Mouse (Mus musculus): ENCODE results near the gene Phf21b.
"Not testable (repeated sequence)": the region's sequence is repeated elsewhere in the genome, so short reads cannot be mapped to it uniquely, and the experiment has no call there.

The Phf21b gene

DNA sequence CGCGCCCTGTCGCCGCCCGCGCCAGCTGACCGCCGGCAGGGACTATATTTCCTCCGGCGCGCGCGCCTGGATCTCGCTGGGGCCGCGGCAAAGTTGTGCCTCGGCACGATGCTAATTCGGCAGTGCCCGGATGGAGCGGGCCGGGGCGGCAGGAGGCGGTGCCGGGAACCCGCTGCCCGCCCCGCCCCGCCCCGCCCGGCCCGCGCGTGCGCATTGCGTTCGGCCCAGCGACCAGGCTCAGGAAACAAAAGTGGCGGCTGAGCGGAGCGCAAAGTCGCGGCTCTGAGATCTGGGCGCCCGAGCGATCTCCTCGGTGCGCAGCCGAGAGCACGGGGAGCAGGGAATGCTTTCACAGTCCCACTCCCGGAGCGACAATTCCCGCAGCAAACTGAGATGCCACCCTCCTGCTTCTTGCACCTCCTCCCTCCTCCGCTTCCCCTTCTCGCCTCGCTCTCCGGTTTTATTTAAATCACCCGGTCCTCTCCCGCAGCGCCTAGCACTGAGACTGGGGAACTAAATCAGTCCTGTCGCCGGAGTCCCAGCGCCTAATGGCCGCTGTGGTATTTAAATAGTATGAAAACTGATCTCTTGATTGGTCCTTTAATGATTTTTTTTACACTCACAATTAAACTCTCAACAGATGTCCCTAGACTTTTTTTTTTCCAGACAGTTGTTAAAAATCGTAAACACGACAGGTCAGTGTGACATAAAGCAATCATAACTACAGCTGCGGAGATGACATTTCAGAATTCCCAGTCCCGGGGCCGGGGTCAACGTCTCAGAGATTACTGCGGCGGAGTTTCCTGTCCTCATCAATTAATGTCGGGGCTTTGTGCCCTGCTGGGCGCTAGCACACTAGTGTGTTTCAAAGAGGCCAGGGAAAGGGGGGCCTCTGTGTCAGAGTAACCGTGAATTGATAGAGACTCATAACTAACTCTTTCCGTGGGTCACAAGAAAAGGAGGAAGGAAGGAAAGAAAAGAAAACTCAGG, at the start of gene Phf21b:
Gene Phf21b, minus strand, starts transcription at position 44 of the 990 bp plus-strand sequence.
- peak; percentile 45 to 47 for DNase-seq

DNA sequence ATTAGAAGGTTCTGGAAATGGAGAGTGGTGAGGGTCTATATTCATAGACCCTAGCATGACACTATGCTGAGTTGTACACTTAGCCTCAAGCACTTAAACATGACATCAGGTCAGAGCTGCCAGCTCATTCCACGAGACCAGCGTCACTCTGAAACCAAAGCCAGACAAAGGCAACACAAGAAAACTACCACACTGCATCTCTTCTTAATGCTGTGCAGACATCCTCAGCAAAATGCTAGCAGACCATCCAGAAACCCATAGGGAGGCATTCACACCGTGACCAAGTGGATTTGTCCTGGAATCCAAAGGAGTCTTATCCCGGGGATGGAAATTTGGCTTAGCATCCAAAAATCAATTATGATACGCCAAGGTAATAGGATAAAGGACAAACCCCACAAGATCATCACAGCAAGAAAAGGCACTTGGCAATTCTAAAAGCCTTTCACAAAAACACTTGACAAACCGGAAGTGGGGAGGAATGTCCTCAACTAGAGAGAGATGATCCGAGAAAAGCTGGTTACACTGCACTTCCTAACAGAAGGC, 48.1 kb upstream of the Phf21b start:
- no peak for DNase-seq

DNA sequence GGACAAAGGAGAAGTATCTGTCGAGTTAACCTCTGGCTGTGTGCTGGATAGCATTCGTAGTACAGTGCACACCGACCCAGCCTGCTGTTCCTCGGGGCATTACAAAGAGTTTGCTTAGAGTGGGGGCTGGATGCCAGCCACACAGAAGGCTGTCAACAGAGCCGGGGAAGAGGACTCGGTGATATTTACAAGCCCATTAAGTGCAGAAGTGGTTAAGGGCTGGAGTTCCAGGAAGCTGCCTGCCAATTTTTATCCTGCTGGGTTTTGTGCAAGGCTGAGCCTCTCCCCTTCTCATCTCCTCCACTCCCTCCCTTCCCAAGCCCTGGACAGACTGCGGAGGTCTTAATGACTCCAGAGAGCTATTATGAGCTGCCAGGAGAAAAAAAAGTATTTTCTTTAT, 42.2 kb upstream of the Phf21b start:
- DNase-seq = no peak

DNA sequence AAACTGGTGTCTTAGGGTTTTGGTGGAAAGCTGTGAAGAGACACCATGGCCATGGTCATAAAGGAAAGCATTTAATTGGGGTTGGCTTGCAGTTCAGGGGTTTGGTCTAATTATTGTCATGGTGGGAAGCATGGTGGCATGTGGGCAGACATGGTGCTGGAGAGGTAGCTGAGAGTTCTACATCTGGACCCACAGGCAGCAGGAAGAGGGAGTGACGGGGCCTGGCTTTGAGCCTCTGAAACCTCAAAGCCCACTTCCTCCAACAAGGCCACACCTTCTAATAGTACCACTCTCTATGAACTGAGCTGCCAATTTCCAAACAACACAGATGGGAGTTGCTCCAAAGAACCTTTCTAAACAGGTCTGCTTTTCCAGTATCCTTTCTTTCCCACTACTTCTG, 40.8 kb upstream of the Phf21b start:
- no peak for DNase-seq

DNA sequence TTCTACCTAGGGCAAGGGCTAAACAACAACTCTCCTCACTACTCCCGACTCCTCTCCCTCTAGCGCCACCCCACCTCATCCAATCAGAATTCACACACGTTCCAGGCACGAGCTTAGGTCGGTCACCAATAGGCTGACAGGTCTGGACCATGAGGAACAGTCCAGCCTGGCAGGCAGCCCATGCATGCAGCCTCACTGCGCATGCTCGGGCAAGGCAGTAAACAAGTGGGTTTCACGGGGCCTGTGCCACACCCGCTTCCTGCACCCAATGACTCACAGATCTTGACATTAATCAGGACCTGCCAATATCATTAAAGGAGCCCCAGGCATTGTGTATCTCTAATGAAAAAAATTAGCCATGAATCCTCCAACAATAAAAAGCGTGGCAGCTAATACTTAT, 40.4 kb upstream of the Phf21b start:
- not testable (repeated sequence) for DNase-seq

DNA sequence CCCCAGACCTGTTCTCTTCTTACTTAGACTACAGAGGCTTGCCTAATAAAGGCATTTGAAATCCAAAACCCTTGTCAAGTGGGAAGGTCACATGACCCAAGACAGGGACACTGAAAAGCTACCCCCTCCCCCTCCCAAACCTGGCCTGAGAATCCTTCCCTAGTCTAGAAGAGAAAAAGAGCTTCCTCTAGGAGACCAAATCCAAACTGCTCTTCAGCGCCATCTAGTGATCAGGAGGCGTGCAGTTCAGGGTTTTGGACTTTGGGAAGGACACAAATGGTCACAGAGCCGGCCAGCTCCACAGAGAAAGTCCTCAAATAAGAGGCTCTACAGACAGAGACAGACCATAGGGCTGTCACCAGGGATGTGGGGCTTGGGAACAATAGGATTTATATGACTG, 35.8 kb upstream of the Phf21b start:
- DNase-seq = peak in 1 of 2 experiments; percentile 5

DNA sequence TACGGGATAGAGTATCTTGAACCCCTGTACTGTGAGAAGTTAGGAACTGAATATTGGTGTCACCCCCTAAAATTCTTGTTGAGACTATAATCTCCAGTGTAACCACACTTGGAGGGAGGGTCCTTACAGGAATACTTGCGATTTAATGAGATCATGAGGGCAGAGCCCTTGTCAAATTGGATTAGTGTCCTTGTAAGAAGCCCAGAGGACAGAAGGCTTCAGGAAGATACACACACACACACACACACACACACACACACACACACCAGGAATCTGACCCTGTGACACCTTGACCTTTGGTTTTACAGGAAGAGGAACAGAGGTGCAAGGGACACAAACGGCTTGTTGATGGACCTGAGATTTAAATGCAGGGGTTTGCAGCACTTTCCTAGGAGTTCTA, 35.4 kb upstream of the Phf21b start:
- DNase-seq = no peak

DNA sequence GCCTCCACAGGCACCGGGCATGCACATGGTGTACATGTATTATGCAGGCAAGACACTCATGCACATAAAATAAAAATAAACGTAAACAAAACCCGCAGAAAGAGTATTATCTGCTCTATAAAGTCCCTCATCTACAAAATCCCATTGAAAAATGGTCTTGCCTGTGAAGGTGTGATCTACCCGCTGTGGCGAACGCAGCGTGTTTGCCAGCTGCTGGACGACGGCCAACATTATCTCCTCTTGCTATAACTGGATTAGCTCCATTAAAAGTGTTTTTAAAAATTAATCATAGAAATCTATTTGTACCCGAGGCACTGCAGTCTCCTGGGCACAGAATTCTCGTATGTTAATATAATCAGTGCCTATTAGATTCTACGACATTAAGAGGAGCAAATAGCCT, 32.2 kb upstream of the Phf21b start:
- no peak for DNase-seq

DNA sequence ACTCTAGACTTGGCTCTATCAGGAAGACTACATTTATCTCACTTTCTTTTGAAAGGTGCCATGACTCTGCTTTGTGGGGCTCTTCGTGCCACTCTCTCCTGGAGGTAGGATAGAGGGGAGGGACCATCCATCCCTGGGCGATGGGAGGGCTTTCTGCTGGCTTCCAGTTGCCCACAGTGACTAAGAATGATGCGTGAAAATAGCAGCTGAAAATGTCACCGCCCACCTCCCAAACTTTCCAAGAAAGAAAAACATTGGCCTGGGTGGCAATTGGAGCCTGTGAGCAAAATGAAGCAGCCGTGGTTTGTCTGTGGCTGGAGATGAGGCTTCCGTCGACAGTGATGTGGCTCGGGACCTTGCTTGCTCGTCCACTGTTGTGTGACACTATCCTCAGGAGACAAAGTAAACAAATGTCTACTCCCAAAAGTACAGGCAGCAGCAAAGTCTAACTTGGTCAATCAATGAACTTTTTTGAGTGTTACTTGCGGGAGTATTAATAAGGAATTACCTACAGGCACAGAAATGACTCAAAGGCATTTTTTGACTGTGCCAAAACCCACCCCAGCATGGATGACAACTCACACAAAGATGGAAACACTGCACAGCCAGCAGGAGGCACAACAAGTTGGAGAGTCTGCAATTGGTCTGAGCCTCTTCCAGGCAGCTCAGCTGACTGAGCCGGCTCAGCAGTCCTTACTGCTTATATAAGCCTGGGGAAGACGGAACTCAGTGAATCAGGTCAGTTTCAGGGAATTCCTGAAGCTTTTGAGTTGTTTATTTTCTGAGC, 21.4 kb upstream of the Phf21b start:
- no peak for DNase-seq

DNA sequence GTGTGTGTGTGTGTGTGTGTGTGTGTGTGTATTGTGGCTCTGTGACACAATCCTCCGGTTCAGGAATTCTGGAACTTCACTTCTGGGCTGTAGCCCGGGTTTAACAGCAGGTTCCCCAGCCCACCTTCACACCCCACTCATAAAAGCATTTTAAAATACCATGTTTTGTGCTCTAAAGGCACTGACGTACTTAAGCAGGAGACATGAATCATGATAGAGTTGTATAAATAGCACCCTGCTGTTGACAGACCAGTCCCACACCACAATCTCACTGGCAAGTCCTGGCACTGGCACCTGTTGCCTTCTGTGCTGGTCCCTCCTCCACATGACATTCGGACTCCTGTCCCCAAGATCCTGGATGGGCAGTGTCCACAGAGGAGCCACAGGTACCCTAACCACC, 18.0 kb upstream of the Phf21b start:
- DNase-seq = no peak

DNA sequence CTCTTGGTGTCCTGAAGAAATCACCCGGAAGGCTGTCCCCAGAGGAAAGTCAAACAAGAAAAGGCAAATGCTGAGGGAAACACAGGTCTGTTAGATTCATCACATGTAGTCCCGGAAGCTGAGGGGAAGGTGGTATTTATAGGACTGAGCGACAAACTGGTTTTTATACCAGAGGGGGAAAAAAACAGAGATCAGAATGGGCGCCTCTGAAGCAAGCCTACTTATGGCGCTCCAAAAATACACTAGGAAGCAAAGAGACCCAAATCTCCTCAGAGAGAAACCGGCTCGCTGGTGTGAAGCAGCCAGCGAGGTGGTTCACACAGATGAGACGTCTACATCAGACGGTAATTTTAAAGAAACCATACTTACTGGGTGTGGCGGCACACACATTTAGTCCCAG, 17.2 kb upstream of the Phf21b start:
- no peak for DNase-seq

DNA sequence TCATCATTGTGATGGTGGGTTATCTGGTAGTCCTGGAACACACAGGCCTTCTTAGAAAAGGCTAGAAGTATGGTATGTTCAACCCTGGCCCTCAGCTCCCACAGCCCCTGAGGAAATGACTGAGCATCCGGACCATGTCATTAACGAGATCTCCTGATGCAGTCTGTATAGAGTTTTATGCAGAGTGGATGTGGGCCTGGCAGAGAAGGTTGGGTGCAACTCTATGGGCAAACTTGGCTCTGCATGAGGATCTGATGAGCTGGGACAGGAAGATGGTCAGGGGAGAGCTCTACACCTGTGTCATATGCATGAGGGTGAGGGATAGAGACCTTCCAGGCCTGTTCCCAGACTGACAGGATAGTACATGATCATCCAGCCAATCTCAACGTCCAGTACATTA, 16.0 kb upstream of the Phf21b start:
- DNase-seq = no peak

DNA sequence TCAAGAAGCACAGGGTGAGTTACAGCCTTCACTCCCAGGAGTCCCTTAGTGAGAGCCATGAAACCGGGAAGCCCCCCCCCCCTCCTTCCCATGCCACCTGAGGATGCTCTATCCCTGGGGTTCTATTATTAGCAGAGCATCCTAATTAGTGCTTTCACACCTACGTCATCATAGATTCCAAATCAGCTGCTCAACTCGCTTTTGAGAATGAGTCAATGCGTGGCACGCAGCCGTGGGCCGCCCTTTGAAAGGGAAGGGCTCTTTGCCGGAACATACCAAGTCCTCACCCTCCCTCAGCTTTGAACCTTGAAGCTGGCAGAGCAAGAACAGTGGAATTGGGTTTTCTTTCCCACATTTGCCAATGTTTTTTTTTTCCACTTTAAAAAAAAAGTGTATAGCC, 6.1 kb upstream of the Phf21b start:
- DNase-seq = no peak

DNA sequence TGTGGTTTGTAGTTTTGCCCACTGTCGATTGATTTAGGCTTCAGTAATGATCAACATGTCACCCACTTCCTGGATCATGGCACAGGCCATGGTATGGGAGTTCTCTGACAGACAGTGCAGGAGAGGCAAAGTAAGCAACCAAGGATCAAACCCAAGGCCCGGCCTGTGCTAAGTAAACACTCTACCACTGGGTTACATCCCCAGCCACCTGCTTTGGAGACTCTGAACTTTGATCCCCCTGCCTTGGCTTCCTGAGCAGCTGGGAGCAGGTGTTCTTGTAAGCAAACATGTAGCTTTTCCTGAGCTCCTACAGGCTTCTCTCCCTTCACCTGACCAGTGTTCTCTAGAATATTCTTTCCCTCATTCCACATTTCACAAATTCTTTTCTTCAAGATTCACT, 1.8 kb upstream of the Phf21b start:
- DNase-seq = no peak

DNA sequence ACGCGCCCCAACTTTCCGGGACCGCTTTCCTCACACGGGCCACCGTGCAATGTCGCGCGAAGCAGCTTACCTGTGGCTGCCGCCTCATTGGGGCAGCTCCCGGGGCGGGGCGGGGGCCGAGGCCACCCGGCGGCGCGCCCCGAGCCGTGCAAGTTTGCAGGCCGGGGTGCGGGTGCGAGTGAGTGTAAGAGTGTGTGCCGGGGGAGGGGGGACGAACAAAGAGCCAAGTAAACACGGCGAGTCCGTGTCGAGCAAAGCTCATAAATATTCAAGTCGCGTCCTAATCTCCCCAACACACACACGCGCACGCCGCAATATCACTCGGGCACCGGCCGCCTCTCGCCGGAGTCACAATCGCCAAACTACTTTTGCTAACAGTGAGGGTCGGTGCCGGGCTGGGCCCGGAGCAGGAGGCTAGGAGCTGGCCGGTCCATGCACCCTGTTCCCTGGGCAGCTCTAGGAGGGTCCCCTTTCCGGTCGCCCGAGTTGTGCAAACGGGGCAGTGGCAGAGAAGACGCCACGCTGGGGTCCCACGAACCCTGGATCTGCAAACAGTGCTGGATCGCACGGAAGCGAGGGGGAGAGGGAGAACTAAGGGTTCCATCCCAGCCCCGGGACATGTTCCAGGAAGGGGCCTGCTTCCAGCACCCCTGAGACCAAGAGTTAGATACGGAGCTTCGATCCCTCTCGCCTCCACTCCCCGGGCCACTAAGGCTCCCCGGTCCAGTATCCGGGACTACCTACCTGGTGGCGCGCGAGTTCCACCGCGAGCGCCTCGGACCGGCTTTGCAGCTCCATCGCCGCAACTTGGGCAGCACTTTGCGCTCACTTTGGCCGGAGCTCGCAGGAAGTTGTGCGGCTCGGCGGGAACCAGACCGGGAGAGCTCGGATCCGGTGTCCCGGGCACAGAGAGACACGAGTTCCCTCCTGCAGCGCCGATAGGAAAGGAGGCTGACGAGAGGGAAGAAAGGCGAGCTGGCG, 638 bp downstream of the Phf21b start:
- DNase-seq = peak; percentile 17 to 20

DNA sequence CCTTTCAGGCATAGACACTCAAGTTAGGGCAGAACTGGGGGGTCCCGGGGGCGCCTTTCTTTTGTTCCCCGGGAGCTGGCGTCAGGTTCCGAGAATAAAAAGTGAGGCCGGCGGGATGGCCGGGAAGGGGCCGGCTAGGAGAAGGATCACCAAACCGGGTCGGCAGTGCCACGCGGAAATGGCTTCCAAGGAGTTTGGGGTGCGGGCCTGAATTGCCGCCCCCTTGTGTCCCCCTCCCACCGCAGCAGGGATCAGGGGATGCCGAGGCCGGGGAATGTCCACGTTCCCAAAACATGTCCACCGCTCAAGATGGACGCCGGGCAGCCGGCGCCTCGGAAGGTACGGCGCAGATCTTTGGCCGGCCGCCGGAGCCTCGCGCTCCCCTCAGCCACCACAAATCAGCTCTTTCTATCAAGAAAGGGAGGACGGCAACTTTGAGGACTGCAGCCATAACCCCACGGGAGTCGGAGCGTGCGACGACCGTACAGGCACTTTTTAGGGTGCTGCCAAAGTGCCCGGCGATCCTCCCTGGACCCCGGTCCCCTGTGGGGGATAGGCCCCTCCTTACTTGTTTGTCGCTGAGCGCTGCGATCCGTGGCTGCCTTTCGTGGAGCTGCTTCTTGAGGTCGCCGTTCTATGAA, 1.6 kb downstream of the Phf21b start:
- peak in 1 of 2 experiments; percentile 6 for DNase-seq

DNA sequence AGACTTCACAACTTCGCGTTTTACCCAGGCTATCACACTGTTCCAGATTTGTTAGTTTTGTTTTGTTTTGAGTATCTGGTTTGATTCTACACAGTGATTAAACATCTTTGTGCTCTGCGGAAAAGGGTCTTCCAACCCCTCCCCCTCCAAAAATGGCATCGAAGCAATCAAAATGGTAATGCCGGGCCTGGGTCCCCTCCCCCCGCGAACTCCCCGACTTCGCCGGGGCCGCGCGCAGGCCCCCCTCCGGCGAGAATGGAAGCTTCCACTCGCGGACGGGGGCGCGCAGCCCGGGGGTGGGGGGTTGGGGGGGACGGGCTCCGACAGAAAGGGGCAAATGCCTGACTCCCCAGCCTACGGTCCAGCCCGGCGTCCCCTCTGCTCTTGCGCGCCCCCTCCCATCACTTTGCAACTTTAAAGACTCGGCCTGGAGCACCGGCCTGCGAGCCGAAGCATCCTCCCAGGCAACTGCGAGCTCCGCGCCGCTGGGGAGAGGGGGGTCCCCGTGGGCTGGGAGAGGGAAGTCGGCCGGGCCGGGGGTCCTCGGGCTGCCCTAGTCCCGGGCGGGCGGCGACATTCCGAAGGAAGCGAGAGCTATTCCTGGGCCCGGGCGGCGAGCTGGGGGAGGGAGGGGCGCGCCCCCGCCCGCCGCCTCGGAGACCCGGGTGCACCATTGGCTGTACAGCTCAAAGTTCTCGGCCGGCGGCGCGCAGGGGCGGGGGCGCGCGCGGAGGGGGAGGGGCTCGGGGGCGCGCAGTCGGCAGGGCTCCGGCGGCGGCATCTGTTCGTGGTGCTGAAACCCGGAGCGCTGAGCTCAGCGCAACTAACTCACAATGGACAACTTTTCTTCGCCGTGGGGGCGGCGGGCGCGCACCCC, 2.4 kb downstream of the Phf21b start:
- DNase-seq = peak in 1 of 2 experiments; percentile 5

DNA sequence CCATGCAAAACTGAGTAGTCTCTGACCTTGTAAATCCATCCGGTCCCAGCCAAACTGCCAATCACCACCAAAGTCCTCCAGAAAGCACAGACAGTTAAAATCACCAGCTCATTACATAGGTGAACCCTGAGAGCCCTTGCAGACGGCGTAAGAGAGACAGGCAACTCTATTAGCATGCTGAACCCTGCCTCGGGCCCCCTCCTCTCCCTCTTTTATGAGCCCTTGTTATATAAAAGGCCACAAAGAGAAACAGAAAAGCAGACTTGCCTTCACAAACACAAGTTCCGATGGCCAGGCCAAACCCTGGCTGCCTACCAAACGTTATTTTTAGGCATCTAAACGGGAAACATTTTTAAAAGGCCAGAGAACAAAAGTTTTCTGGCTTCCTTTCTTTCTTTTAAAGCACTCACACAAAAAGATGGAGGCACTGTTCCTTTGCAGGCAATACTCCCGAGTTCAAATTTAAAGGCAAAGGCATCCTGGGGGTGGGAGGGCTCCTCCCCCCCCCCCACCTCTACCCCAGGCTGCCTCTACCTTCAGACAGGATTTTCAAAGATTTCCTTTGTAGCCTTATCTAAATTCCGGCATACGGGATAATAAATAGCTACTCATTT, 3.3 kb downstream of the Phf21b start:
- no peak for DNase-seq

DNA sequence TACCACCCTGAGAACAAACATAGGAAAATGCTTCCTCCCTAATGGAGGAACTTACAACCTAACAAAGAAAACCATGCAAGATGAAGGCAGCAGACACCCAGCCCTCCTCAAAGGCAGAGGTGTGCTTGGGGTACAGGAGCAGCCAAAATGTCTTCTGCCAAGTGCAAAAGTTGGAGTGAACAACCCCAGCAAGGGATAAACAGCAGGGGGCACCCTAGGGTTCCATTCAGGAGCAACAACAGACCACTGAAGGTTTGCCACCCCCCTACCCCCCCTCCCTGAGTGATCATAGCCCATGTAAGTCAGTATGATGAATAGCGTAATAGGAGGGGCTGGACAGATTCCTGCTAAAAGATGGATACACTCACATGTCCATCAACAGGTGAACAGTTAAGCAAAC, 5.5 kb downstream of the Phf21b start:
- DNase-seq = no peak

DNA sequence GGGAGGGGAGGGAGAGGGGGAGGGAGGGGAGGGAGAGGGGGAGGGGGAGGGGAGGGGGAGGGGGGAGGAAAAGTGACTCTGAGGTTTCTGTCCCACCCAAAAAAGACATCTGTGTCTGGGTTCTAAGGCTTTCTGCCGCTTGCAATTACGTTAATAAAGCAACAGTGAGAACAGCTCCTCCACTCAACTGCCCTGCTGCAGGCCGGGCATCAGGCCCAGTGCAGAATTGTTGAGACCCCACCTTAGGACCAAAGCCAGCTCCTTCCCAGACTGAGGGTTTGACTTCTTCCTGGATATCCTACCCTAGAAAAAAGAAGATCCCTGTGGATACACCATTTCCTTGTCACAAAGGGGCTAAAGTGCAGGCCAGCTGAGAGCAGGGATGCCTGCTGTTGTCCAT, 9.6 kb downstream of the Phf21b start:
- no peak for DNase-seq

All from thymus, adult 18-20 months (tissue).